Mouse (Mus musculus) liver, adult 2 months (tissue): ENCODE data around the gene Acap3. TPM values are rescaled to one million over a fixed set of nuclear protein-coding genes. Genes with fewer than 3 reads are reported as not detected.

Experiments
- DNase-seq: peaks from one replicate; pipeline ENCODE4 v3.0.0-alpha.2; 2011; ENCODE audit warnings: low read depth, low spot score; ENCODE audit errors: extremely low read depth
- H3K27ac ChIP-seq: fragments of 200-500 bp; replicated peaks from 2 replicates; pipeline ENCODE4 v1.5.1; 2012; ENCODE audit warnings: low read depth, mild to moderate bottlenecking, control low read depth, inconsistent platforms, low read length; ENCODE audit not compliant: insufficient read depth
- H3K27me3 ChIP-seq: fragments of 200-500 bp; 2 replicates; pipeline ENCODE4 v1.6.1; 2012; ENCODE audit warnings: mild to moderate bottlenecking, moderate library complexity, low read length, inconsistent platforms; ENCODE audit not compliant: control insufficient read depth, insufficient read depth
- H3K36me3 ChIP-seq: fragments of 200-500 bp; 2 replicates; pipeline ENCODE4 v1.6.1; 2012; ENCODE audit warnings: low read length, inconsistent platforms; ENCODE audit not compliant: control insufficient read depth, insufficient read depth
- H3K4me1 ChIP-seq: fragments of 200-500 bp; 2 replicates; pipeline ENCODE4 v1.6.1; 2011; ENCODE audit warnings: low read length; ENCODE audit not compliant: control insufficient read depth, insufficient read depth
- H3K4me3 ChIP-seq: fragments of 200-500 bp; 2 replicates; pipeline ENCODE4 v1.5.1; 2011; ENCODE audit warnings: low read depth, mild to moderate bottlenecking, control low read depth, low read length, moderate library complexity; ENCODE audit not compliant: insufficient read depth
- H3K79me2 ChIP-seq: fragments of 200-500 bp; 2 replicates; pipeline ENCODE4 v1.6.1; 2012; ENCODE audit warnings: inconsistent platforms, mild to moderate bottlenecking, low read length, moderate library complexity; ENCODE audit not compliant: control insufficient read depth, insufficient read depth
- H3K9ac ChIP-seq: fragments of 200-500 bp; 2 replicates; pipeline ENCODE4 v1.6.1; 2012; ENCODE audit warnings: low read depth, mild to moderate bottlenecking, control low read depth, inconsistent platforms, low read length
- CTCF ChIP-seq: fragments of 200-500 bp; IDR thresholded peaks from 2 replicates; pipeline ENCODE4 v1.5.1; 2011; ENCODE audit warnings: low read depth, low read length, control low read depth
- POLR2A ChIP-seq: fragments of 200-500 bp; IDR thresholded peaks from 2 replicates; pipeline ENCODE4 v1.6.1; 2011; ENCODE audit warnings: low read length, control low read depth; ENCODE audit not compliant: insufficient read depth; ENCODE audit errors: extremely low read depth
- WGBS: fragments of 180-500 bp; shearing (Covaris S2); methylation state at CpG from one replicate; pipeline ENCODE4 v1.1.7; 2018; 5-methylcytosine and 5-hydroxymethylcytosine counted together
- polyA plus RNA-seq: library from polyadenylated mRNA; depleted of rRNA; stranded (reverse); fragments of >200 nt; gene quantifications from 2 replicates; pipeline ENCODE4 v1.2.3, GENCODE M21; 2012; rRNA removed
- total RNA-seq: library from RNA; depleted of rRNA; stranded (reverse); fragments of >200 nt; gene quantifications from 2 replicates; pipeline ENCODE4 v1.2.3, GENCODE M21; 2014; rRNA removed

The Acap3 gene
- total and polyA plus RNA-seq, 2 experiments: 2.5 to 6.9 TPM

GRCm38 (mm10) chr4:155947094-155947493, 55.5 kb downstream of the Acap3 start:
- H3K4me1 ChIP-seq: peaks cover 15% of the 10 kb centered on the region
- no peak for TF ChIP-seq CTCF
- no peak for TF ChIP-seq POLR2A
- H3K4me3 ChIP-seq: no peak overlapping the region
- DNase-seq: no peak
- peaks cover 49% of the 10 kb centered on the region; the same call in 1 of the 2 replicates for H3K79me2 ChIP-seq
- no peaks in the 10 kb centered on the region for H3K27me3 ChIP-seq
- H3K36me3 ChIP-seq: peaks cover 37% of the 10 kb centered on the region
- H3K9ac ChIP-seq: no peak overlapping the region
- no peak overlapping the region for H3K27ac ChIP-seq

- peaks cover 60% of the 10 kb centered on the region for H3K36me3 ChIP-seq
- H3K27ac ChIP-seq: no peak overlapping the region
- H3K27me3 ChIP-seq: no peaks in the 10 kb centered on the region
- peaks cover 8% of the 10 kb centered on the region; the same call in 1 of the 2 replicates for H3K79me2 ChIP-seq
- no peak for TF ChIP-seq POLR2A
- no peaks in the 10 kb centered on the region for H3K4me1 ChIP-seq
- H3K4me3 ChIP-seq: no peak overlapping the region
- WGBS: 93% methylated on average over 6 of the region's 6 CpGs
- H3K9ac ChIP-seq: no peak overlapping the region
- no peak for DNase-seq
Observed at GRCm38 (mm10) chr4:155955491-155955890, 63.9 kb downstream of the Acap3 start.

Other genes with a start within 250 kb of the Acap3 start
- gene Gm10563, start 246.4 kb upstream of the Acap3 start, total RNA-seq: not detected in 2 replicates
- gene Gm10563, start 246.4 kb upstream of the Acap3 start, polyA plus RNA-seq: not detected in 2 replicates
- 1.7 and 1.8 TPM in 2 replicates for gene Mmp23, start 238.4 kb upstream of the Acap3 start, total RNA-seq
- 2.7 and 3.0 TPM in 2 replicates for gene Mmp23, start 238.4 kb upstream of the Acap3 start, polyA plus RNA-seq
- 16.4 and 19.0 TPM in 2 replicates for gene Mib2, start 222.6 kb upstream of the Acap3 start, total RNA-seq
- gene Mib2, start 222.6 kb upstream of the Acap3 start, polyA plus RNA-seq: 32.2 and 35.8 TPM in 2 replicates
- 0.37 and 0.54 TPM in 2 replicates for gene Fndc10, start 197.5 kb upstream of the Acap3 start, total RNA-seq
- gene Fndc10, start 197.5 kb upstream of the Acap3 start, polyA plus RNA-seq: 0.77 and 1.2 TPM in 2 replicates
- gene Ssu72, start 187.0 kb upstream of the Acap3 start, total RNA-seq: 99.5 and 108 TPM in 2 replicates
- 78.8 and 79.3 TPM in 2 replicates for gene Ssu72, start 187.0 kb upstream of the Acap3 start, polyA plus RNA-seq
- under 0.01 and 0.20 TPM in 2 replicates for gene Tmem240, start 157.0 kb upstream of the Acap3 start, total RNA-seq
- 0.07 and 0.20 TPM in 2 replicates for gene Tmem240, start 157.0 kb upstream of the Acap3 start, polyA plus RNA-seq
- 54.5 and 71.8 TPM in 2 replicates for gene Atad3a, start 130.7 kb upstream of the Acap3 start, total RNA-seq
- gene Atad3a, start 130.7 kb upstream of the Acap3 start, polyA plus RNA-seq: 83.0 and 129 TPM in 2 replicates
- gene Vwa1, start 117.1 kb upstream of the Acap3 start, total RNA-seq: 0.46 and 0.47 TPM in 2 replicates
- gene Vwa1, start 117.1 kb upstream of the Acap3 start, polyA plus RNA-seq: 0.32 and 0.56 TPM in 2 replicates
- 0.74 and 0.87 TPM in 2 replicates for gene Tmem88b, start 105.9 kb upstream of the Acap3 start, total RNA-seq
- gene Tmem88b, start 105.9 kb upstream of the Acap3 start, polyA plus RNA-seq: 1.3 and 1.9 TPM in 2 replicates
- not detected in 2 replicates for gene Ankrd65, start 101.4 kb upstream of the Acap3 start, total RNA-seq
- not detected in 2 replicates for gene Ankrd65, start 101.4 kb upstream of the Acap3 start, polyA plus RNA-seq
- 72.4 and 73.0 TPM in 2 replicates for gene Mrpl20, start 88.9 kb upstream of the Acap3 start, total RNA-seq
- 29.7 and 37.4 TPM in 2 replicates for gene Mrpl20, start 88.9 kb upstream of the Acap3 start, polyA plus RNA-seq
- gene Ccnl2, start 79.3 kb upstream of the Acap3 start, total RNA-seq: 54.9 and 56.1 TPM in 2 replicates
- gene Ccnl2, start 79.3 kb upstream of the Acap3 start, polyA plus RNA-seq: 33.9 and 61.8 TPM in 2 replicates
- 140 and 151 TPM in 2 replicates for gene Aurkaip1, start 60.5 kb upstream of the Acap3 start, total RNA-seq
- 141 and 154 TPM in 2 replicates for gene Aurkaip1, start 60.5 kb upstream of the Acap3 start, polyA plus RNA-seq
- gene Mxra8, start 52.1 kb upstream of the Acap3 start, total RNA-seq: 7.5 and 8.8 TPM in 2 replicates
- gene Mxra8, start 52.1 kb upstream of the Acap3 start, polyA plus RNA-seq: 15.4 and 17.2 TPM in 2 replicates
- gene Dvl1, start 44.4 kb upstream of the Acap3 start, total RNA-seq: 40.5 and 44.6 TPM in 2 replicates
- 101 and 162 TPM in 2 replicates for gene Dvl1, start 44.4 kb upstream of the Acap3 start, polyA plus RNA-seq
- gene Tas1r3, start 28.5 kb upstream of the Acap3 start, total RNA-seq: 0.37 and 0.47 TPM in 2 replicates
- gene Tas1r3, start 28.5 kb upstream of the Acap3 start, polyA plus RNA-seq: 0.12 and 0.35 TPM in 2 replicates
- gene Cptp, start 22.4 kb upstream of the Acap3 start, total RNA-seq: 5.7 and 7.5 TPM in 2 replicates
- gene Cptp, start 22.4 kb upstream of the Acap3 start, polyA plus RNA-seq: 32.1 and 48.6 TPM in 2 replicates
- 13.6 and 18.8 TPM in 2 replicates for gene Ints11, start 22.3 kb upstream of the Acap3 start, total RNA-seq
- 15.8 and 20.9 TPM in 2 replicates for gene Ints11, start 22.3 kb upstream of the Acap3 start, polyA plus RNA-seq
- 13.6 and 15.5 TPM in 2 replicates for gene Pusl1, start within 50 bp of the Acap3 start, total RNA-seq
- 33.5 and 35.0 TPM in 2 replicates for gene Pusl1, start within 50 bp of the Acap3 start, polyA plus RNA-seq
- 21.6 and 27.6 TPM in 2 replicates for gene Ube2j2, start 52.0 kb downstream of the Acap3 start, total RNA-seq
- gene Ube2j2, start 52.0 kb downstream of the Acap3 start, polyA plus RNA-seq: 43.4 and 46.1 TPM in 2 replicates
- 1.8 and 2.1 TPM in 2 replicates for gene C1qtnf12, start 70.5 kb downstream of the Acap3 start, total RNA-seq
- 2.6 and 3.3 TPM in 2 replicates for gene C1qtnf12, start 70.5 kb downstream of the Acap3 start, polyA plus RNA-seq
- gene B3galt6, start 100.8 kb downstream of the Acap3 start, total RNA-seq: 2.8 TPM in 2 replicates
- 2.5 and 2.6 TPM in 2 replicates for gene B3galt6, start 100.8 kb downstream of the Acap3 start, polyA plus RNA-seq
- gene Sdf4, start 101.0 kb downstream of the Acap3 start, total RNA-seq: 141 and 156 TPM in 2 replicates
- 34.9 and 37.2 TPM in 2 replicates for gene Sdf4, start 101.0 kb downstream of the Acap3 start, polyA plus RNA-seq
- 0.65 and 0.67 TPM in 2 replicates for gene Tnfrsf4, start 122.0 kb downstream of the Acap3 start, total RNA-seq
- 0.83 and 2.5 TPM in 2 replicates for gene Tnfrsf4, start 122.0 kb downstream of the Acap3 start, polyA plus RNA-seq
- 0.94 TPM in 1 of 2 replicates, not detected in the other for gene Tnfrsf18, start 134.3 kb downstream of the Acap3 start, total RNA-seq
- 0.41 and 0.81 TPM in 2 replicates for gene Tnfrsf18, start 134.3 kb downstream of the Acap3 start, polyA plus RNA-seq
- gene Ttll10, start 167.6 kb downstream of the Acap3 start, total RNA-seq: 0.37 TPM in 1 of 2 replicates, not detected in the other
- 0.11 and 0.12 TPM in 2 replicates for gene Ttll10, start 167.6 kb downstream of the Acap3 start, polyA plus RNA-seq
- gene 9430015G10Rik, start 218.2 kb downstream of the Acap3 start, total RNA-seq: 3.8 and 4.5 TPM in 2 replicates
- 3.7 and 9.1 TPM in 2 replicates for gene 9430015G10Rik, start 218.2 kb downstream of the Acap3 start, polyA plus RNA-seq
- gene Rnf223, start 238.7 kb downstream of the Acap3 start, total RNA-seq: not detected in 2 replicates
- gene Rnf223, start 238.7 kb downstream of the Acap3 start, polyA plus RNA-seq: 0.17 TPM in 1 of 2 replicates, not detected in the other